Mouse (Mus musculus): ENCODE measurements around the gene Chit1.

Gene Chit1

GRCm38 (mm10) chr1:134188989-134189729 is 78.1 kb downstream of the Chit1 start:
- DNase-seq, result peak; percentile 71 to 75

- no peak for DNase-seq
Observed at GRCm38 (mm10) chr1:134191192-134191591, 80.2 kb downstream of the Chit1 start.

GRCm38 (mm10) chr1:134192024-134192423 is 81.0 kb downstream of the Chit1 start:
- DNase-seq, result no peak

GRCm38 (mm10) chr1:134193126-134193525 is 82.1 kb downstream of the Chit1 start, which contains the start of gene Mybph:
Gene Mybph (plus strand): TSS chr1:134193448.
- no peak for DNase-seq

- DNase-seq, result no peak
Observed at GRCm38 (mm10) chr1:134193674-134194197, 82.7 kb downstream of the Chit1 start.

GRCm38 (mm10) chr1:134194298-134195022 is 83.4 kb downstream of the Chit1 start:
- no peak for DNase-seq

- DNase-seq, result no peak
Observed at GRCm38 (mm10) chr1:134195117-134195516, 84.1 kb downstream of the Chit1 start.

- no peak for DNase-seq
Observed at GRCm38 (mm10) chr1:134195571-134195970, 84.5 kb downstream of the Chit1 start.

GRCm38 (mm10) chr1:134195979-134196378 is 84.9 kb downstream of the Chit1 start:
- peak; percentile 21 to 51 for DNase-seq

- DNase-seq, result peak; percentile 82 to 84
Observed at GRCm38 (mm10) chr1:134196386-134196785, 85.3 kb downstream of the Chit1 start.

- no peak for DNase-seq
Observed at GRCm38 (mm10) chr1:134197325-134197982, 86.4 kb downstream of the Chit1 start.

- no peak for DNase-seq
Observed at GRCm38 (mm10) chr1:134198197-134198995, 87.4 kb downstream of the Chit1 start.

GRCm38 (mm10) chr1:134200481-134200880 is 89.4 kb downstream of the Chit1 start:
- DNase-seq, result no peak
